Mouse (Mus musculus) gastrocnemius, adult 2 months (tissue): ENCODE measurements around the gene Nr2e1. TPM values are rescaled to one million over a fixed set of nuclear protein-coding genes. Genes with fewer than 3 reads are reported as not detected.

Source experiments
- DNase-seq: peaks from one replicate; pipeline ENCODE4 v3.0.0; 2022
- H3K27ac ChIP-seq: fragments of 200-600 bp; 2 replicates; pipeline ENCODE4 v1.8.1; 2022; ENCODE audit warnings: mild to moderate bottlenecking
- H3K4me3 ChIP-seq: fragments of 200-600 bp; 2 replicates; pipeline ENCODE4 v1.8.1; 2022; ENCODE audit warnings: mild to moderate bottlenecking, moderate library complexity
- CTCF ChIP-seq: fragments of 200-600 bp; IDR thresholded peaks from 2 replicates; pipeline ENCODE4 v1.8.1; 2022; ENCODE audit warnings: antibody characterized with exemption, mild to moderate bottlenecking, moderate library complexity
- intact Hi-C: fragments of 180-260 bp; cut with DNase I; formaldehyde crosslinking; loops from one replicate; pipeline ENCODE4 v1.15.1; 2025
- total RNA-seq, 2 experiments: library from RNA; stranded (reverse); gene quantifications; 2 replicates each; pipeline ENCODE4 v1.2.3; 2021

The Nr2e1 gene
- total RNA-seq, 2 experiments from 2014 or later = not detected

- TF ChIP-seq CTCF = peak; percentile 56
- DNase-seq = no peak
- Histone ChIP-seq H3K27ac (no peak overlapping the region), H3K4me3 (no peak overlapping the region)
- intact Hi-C loops = no loop called here
Measured at GRCm38 (mm10) chr10:42601556-42601955, 18.1 kb upstream of the Nr2e1 start.

- intact Hi-C loops = no loop called here
Measured at GRCm38 (mm10) chr10:42598615-42599014, 15.2 kb upstream of the Nr2e1 start.

GRCm38 (mm10) chr10:42593201-42593600 is 9.8 kb upstream of the Nr2e1 start:
- TF ChIP-seq CTCF = no peak
- Histone ChIP-seq H3K27ac (no peak overlapping the region), H3K4me3 (no peak overlapping the region)
- no peak for DNase-seq
- intact Hi-C loops = no loop called here

More at GRCm38 (mm10) chr10:42598615-42599014, 15.2 kb upstream of the Nr2e1 start:
- Histone ChIP-seq H3K27ac (no peak overlapping the region), H3K4me3 (no peak overlapping the region)
- DNase-seq = no peak
- no peak for TF ChIP-seq CTCF

- DNase-seq = no peak
- intact Hi-C loops = no loop called here
- no peak for TF ChIP-seq CTCF
- peak overlapping the region; percentile 49 for H3K4me3 ChIP-seq
- H3K27ac ChIP-seq = no peak overlapping the region
Measured at GRCm38 (mm10) chr10:42591993-42592686, 8.7 kb upstream of the Nr2e1 start.

- no peak overlapping the region for H3K27ac ChIP-seq
Measured at GRCm38 (mm10) chr10:42591185-42591992, 8.0 kb upstream of the Nr2e1 start.

GRCm38 (mm10) chr10:42590261-42591184 is 7.1 kb upstream of the Nr2e1 start:
- Histone ChIP-seq H3K27ac (no peak overlapping the region), H3K4me3 (no peak overlapping the region)
- intact Hi-C loops = no loop called here
- no peak for TF ChIP-seq CTCF
- DNase-seq = no peak

More at GRCm38 (mm10) chr10:42591185-42591992, 8.0 kb upstream of the Nr2e1 start:
- intact Hi-C loops = no loop called here
- peak overlapping the region; percentile 49 for H3K4me3 ChIP-seq
- no peak for TF ChIP-seq CTCF
- DNase-seq = no peak

- intact Hi-C loops = no loop called here
- no peak for DNase-seq
- no peak for TF ChIP-seq CTCF
- Histone ChIP-seq H3K27ac (no peak overlapping the region), H3K4me3 (no peak overlapping the region)
Measured at GRCm38 (mm10) chr10:42589505-42589904, 6.1 kb upstream of the Nr2e1 start.

GRCm38 (mm10) chr10:42587961-42588750 is 4.7 kb upstream of the Nr2e1 start:
- H3K27ac ChIP-seq = no peak overlapping the region
- no peak for TF ChIP-seq CTCF
- DNase-seq = no peak
- intact Hi-C loops = no loop called here
- no peak overlapping the region for H3K4me3 ChIP-seq

- Histone ChIP-seq H3K4me3 (no peak overlapping the region), H3K27ac (no peak overlapping the region)
- intact Hi-C loops = no loop called here
- DNase-seq = no peak
- no peak for TF ChIP-seq CTCF
Measured at GRCm38 (mm10) chr10:42585596-42586305, 2.3 kb upstream of the Nr2e1 start.

- H3K4me3 ChIP-seq = no peak overlapping the region
- H3K27ac ChIP-seq = no peak overlapping the region
- intact Hi-C loops = no loop called here
- DNase-seq = no peak
- TF ChIP-seq CTCF = no peak
Measured at GRCm38 (mm10) chr10:42585156-42585555, 1.7 kb upstream of the Nr2e1 start.

- intact Hi-C loops = loop anchor here (5.0 kb wide), 1 partner anchor 48 kb away; no protein-coding TSS in a partner anchor
- TF ChIP-seq CTCF = no peak
- DNase-seq = no peak
- Histone ChIP-seq H3K27ac (no peak overlapping the region), H3K4me3 (peak overlapping the region; percentile 58)
Measured at GRCm38 (mm10) chr10:42584436-42584983, 1.1 kb upstream of the Nr2e1 start.
